Mouse (Mus musculus) left cerebral cortex, postnatal 14 days (tissue): ENCODE data around the gene CK137956. TPM values are rescaled to one million over a fixed set of nuclear protein-coding genes. Genes with fewer than 3 reads are reported as not detected.
A peak's percentile ranks its signal among the peaks of the same experiment; 100 is the strongest.

Experiments
- DNase-seq, 2 experiments: peaks; one replicate each; pipeline ENCODE4 v3.0.0; 2021 to 2022; ENCODE audit warnings: low spot score in 2 of 2, mixed read lengths in 1 of 2
- intact Hi-C: fragments of 180-260 bp; cut with DNase I; formaldehyde crosslinking; loops from one replicate; pipeline ENCODE4 v1.15.1; 2025
- total RNA-seq, 2 experiments: library from RNA; stranded (reverse); gene quantifications; 2 replicates each; pipeline ENCODE4 v1.2.3; 2021

The CK137956 gene
- total RNA-seq, 2 experiments from 2014 or later = 1.9 to 3.7 TPM

- intact Hi-C loops = no loop called here
- no peak for DNase-seq
Observed at GRCm38 (mm10) chr4:127947696-127948095, 23.1 kb downstream of the CK137956 start.

GRCm38 (mm10) chr4:127937474-127937873 is 33.3 kb downstream of the CK137956 start:
- intact Hi-C loops = no loop called here
- no peak for DNase-seq

GRCm38 (mm10) chr4:127935369-127935768 is 35.4 kb downstream of the CK137956 start:
- intact Hi-C loops = no loop called here
- peak; percentile 21 to 27 for DNase-seq

- intact Hi-C loops = no loop called here
- DNase-seq = no peak
Observed at GRCm38 (mm10) chr4:127913551-127913950, 57.2 kb downstream of the CK137956 start.

- DNase-seq = peak in 1 of 2 experiments; percentile 39
- intact Hi-C loops = no loop called here
Observed at GRCm38 (mm10) chr4:127907151-127907550, 63.6 kb downstream of the CK137956 start.

- intact Hi-C loops = no loop called here
- DNase-seq = no peak
Observed at GRCm38 (mm10) chr4:127903954-127904353, 66.8 kb downstream of the CK137956 start.

GRCm38 (mm10) chr4:127900893-127901456 is 69.8 kb downstream of the CK137956 start:
- DNase-seq = no peak
- intact Hi-C loops = no loop called here

GRCm38 (mm10) chr4:127889071-127889470 is 81.7 kb downstream of the CK137956 start:
- intact Hi-C loops = no loop called here
- DNase-seq = no peak

- intact Hi-C loops = no loop called here
- DNase-seq = no peak
Observed at GRCm38 (mm10) chr4:127878966-127879365, 91.8 kb downstream of the CK137956 start.

Other genes with a start within 250 kb of the CK137956 start
- 10 to 100 TPM; 56.9 to 61.3 TPM for gene Csmd2, start 16.9 kb upstream of the CK137956 start, total RNA-seq